Mouse (Mus musculus) small intestine, adult 2 months (tissue): Measurements from ENCODE around the gene Gc.

Experiments used
- CTCF ChIP-seq: fragments of 200-500 bp; IDR thresholded peaks from 2 replicates; pipeline ENCODE4 v1.5.1; 2012; ENCODE audit warnings: low read depth, mild to moderate bottlenecking, control low read depth, inconsistent platforms, low read length, moderate library complexity, mixed read lengths; ENCODE audit not compliant: insufficient replicate concordance, insufficient read length; ENCODE audit errors: extremely low read depth
- POLR2A ChIP-seq: fragments of 200-500 bp; IDR thresholded peaks from 2 replicates; pipeline ENCODE4 v1.6.1; 2012; ENCODE audit warnings: low read depth, mild to moderate bottlenecking, control low read depth, inconsistent platforms, low read length, moderate library complexity

- TF ChIP-seq CTCF: no peak
- TF ChIP-seq POLR2A: no peak
These were observed 12.8 kb upstream of the Gc start for GRCm38 (mm10) chr5:89470483-89470882.
